Mouse (Mus musculus): ENCODE measurements around the gene Orc2. TPM values are rescaled to one million over a fixed set of nuclear protein-coding genes. Genes with fewer than 3 reads are reported as not detected.

Orc2 gene
- polyA plus RNA-seq (2012; rRNA removed), result 34.0 and 41.0 TPM in 2 replicates

DNA sequence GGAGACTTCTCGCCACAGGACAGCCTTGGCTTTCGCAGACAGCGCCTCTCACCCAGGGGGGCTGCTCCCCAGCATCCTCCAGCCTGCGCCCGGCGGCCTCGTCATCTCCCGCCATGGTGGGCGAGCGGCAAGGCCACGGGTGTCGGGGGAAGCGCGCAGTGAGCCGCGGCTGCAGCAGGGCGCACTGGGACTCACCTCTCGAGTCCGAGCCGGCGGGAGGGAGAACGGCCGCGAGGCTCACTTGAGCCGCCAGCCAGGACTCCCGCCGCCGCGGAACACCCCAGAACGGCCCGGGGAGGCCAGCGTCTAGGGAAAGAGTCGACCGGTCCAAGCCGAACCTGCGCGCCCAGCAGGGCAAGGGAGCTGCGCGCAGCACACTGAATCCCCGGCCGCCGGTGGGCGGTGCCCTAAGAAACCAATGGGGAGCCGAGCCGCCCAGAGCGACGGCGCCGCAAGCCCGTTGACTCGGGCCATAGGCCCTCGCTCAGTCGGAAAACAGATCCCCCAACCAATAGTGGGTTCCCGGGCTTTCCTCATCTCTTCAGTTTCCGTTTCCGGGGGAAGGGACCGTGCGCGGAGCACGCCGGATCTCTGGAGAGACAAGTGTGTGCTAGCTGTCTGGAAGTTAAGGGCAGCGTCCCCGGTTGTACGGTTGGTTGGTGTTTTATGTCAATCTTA is at the start of gene Orc2:
Orc2 (minus strand) TSS at position 533 of the 678 bp plus-strand sequence.

DNA sequence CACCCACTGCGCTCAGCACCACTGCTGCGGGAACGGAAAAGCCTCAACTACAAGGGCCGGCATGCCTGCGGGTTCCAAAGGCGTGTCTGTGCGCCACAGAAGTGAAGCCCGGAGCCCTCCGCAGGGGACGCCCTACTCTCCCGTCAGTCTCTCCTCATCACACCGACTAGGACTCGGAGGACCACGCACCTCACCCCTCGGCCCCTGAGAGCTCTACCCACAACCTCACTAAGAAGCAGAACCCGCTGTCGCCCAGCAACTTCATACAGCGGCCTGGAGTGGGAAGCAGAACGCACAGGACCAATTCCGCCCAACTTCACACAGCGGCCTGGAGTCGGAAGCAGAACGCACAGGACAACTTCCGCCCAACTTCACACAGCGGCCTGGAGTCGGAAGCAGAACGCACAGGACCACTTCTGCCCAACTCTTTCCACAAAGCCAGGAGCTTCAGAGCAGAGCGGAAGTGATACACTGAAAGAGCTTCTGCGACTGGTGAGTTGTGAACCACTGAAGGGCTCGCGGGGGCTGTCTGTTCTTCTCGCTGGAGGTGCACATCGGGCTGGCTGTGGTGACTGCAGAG is 59.7 kb downstream of the Orc2 start, which contains the start of the genes Nif3l1 and Ppil3:
Nif3l1 (plus strand) TSS at position 9 of the 580 bp plus-strand sequence.
Ppil3 (minus strand) TSS at position 344 of the 580 bp plus-strand sequence.

DNA sequence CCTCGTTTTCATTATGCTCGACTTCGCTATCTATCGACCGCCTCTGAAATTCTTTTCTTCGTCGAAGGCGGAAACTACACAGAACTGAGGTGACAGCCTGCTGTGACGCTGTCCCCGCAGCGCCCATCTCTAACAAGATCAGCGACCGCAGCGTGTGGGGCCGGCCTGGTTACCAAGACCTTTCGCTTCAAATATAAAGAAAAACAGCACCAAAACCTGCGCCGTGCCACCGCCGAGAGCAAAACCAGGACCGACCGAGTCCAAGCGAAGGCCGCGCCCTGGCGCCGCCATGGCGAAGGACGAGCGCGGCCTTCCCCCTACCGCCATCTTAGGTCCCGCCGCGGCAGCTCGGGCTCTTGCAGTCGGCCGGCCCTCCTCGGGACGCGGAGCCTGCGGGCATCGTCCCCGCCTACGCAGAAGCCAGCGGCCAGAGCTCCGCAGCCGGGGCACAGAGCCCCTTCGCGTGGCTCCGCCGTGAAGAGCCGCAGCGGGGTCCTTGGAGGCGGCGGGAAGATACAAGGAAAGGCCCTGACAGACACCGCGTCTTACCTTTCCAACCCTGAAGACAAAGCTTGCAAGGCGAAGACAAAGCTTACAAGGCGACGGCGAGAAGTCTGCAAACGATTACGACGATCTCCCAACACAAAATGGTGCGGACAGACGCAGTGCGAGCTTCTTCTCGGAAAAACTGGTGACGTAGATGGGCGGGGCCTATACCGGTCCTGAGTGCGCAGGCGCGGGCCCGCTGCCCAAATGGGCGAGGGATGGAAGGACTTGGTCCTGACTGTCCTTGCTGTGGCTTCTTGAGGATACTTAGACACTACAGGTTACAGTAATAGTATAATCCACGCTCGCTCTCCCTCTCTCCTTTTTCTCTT is 81.3 kb downstream of the Orc2 start, which contains the start of gene Clk1:
Clk1 (minus strand) TSS at position 696 of the 878 bp plus-strand sequence.

Other genes with a start within 250 kb of the Orc2 start
- gene Aox2, start 226.8 kb downstream of the Orc2 start, polyA plus RNA-seq (2012; rRNA removed), result 0.01 TPM in 1 of 2 replicates, not detected in the other
- gene Bzw1, start 112.2 kb downstream of the Orc2 start, polyA plus RNA-seq (2012; rRNA removed), result 189 and 199 TPM in 2 replicates
- 323 and 471 TPM in 2 replicates for gene Clk1, start 81.0 kb downstream of the Orc2 start, polyA plus RNA-seq (2012; rRNA removed)
- 35.1 and 56.6 TPM in 2 replicates for gene Nif3l1, start 60.0 kb downstream of the Orc2 start, polyA plus RNA-seq (2012; rRNA removed)
- 45.6 and 54.6 TPM in 2 replicates for gene Ppil3, start 59.6 kb downstream of the Orc2 start, polyA plus RNA-seq (2012; rRNA removed)
- 1.5 and 4.2 TPM in 2 replicates for gene Fam126b, start 81.2 kb upstream of the Orc2 start, polyA plus RNA-seq (2012; rRNA removed)
- gene Ndufb3, start 81.3 kb upstream of the Orc2 start, polyA plus RNA-seq (2012; rRNA removed), result 136 and 241 TPM in 2 replicates
- not detected in 2 replicates for gene Als2cr12, start 190.9 kb upstream of the Orc2 start, polyA plus RNA-seq (2012; rRNA removed)
- gene Cflar, start 206.4 kb upstream of the Orc2 start, polyA plus RNA-seq (2012; rRNA removed), result 22.9 and 30.7 TPM in 2 replicates